Mouse (Mus musculus) thymus, postnatal 4 days (tissue): ENCODE measurements around the gene Adgrg1.
A peak's percentile ranks its signal among the peaks of the same experiment; 100 is the strongest.

ENCODE experiments used
- DNase-seq: peaks from one replicate; pipeline ENCODE4 v3.0.0; 2021

Gene Adgrg1

GRCm38 (mm10) chr8:94978131-94978530, 3.6 kb downstream of the Adgrg1 start:
- peak; percentile 67 for DNase-seq

GRCm38 (mm10) chr8:94978593-94979319, 4.2 kb downstream of the Adgrg1 start:
- no peak for DNase-seq

GRCm38 (mm10) chr8:94980176-94980575, 5.6 kb downstream of the Adgrg1 start:
- DNase-seq, result peak; percentile 11

GRCm38 (mm10) chr8:94980976-94981375, 6.4 kb downstream of the Adgrg1 start:
- DNase-seq, result peak; percentile 46

- DNase-seq, result peak; percentile 16
These were observed 7.3 kb downstream of the Adgrg1 start for GRCm38 (mm10) chr8:94981848-94982247.

GRCm38 (mm10) chr8:94983146-94983545, 8.6 kb downstream of the Adgrg1 start:
- no peak for DNase-seq

- no peak for DNase-seq
These were observed 9.4 kb downstream of the Adgrg1 start for GRCm38 (mm10) chr8:94983881-94984516.

- DNase-seq, result peak; percentile 72
These were observed 10.5 kb downstream of the Adgrg1 start for GRCm38 (mm10) chr8:94985023-94985422.

- DNase-seq, result no peak
These were observed 12.1 kb downstream of the Adgrg1 start for GRCm38 (mm10) chr8:94986676-94987075.

- DNase-seq, result no peak
These were observed 13.0 kb downstream of the Adgrg1 start for GRCm38 (mm10) chr8:94987553-94987952.

GRCm38 (mm10) chr8:94988619-94989018, 14.1 kb downstream of the Adgrg1 start:
- no peak for DNase-seq

- DNase-seq, result no peak
These were observed 15.2 kb downstream of the Adgrg1 start for GRCm38 (mm10) chr8:94989711-94990110.

GRCm38 (mm10) chr8:94990598-94991453, 16.3 kb downstream of the Adgrg1 start:
- DNase-seq, result peak; percentile 69

GRCm38 (mm10) chr8:94991454-94991994, 17.0 kb downstream of the Adgrg1 start:
- no peak for DNase-seq

GRCm38 (mm10) chr8:94992010-94992409, 17.5 kb downstream of the Adgrg1 start:
- no peak for DNase-seq

GRCm38 (mm10) chr8:94992534-94992933, 18.0 kb downstream of the Adgrg1 start:
- DNase-seq, result no peak

GRCm38 (mm10) chr8:94992996-94993724, 18.6 kb downstream of the Adgrg1 start:
- no peak for DNase-seq

GRCm38 (mm10) chr8:94994006-94994405, 19.5 kb downstream of the Adgrg1 start:
- peak; percentile 94 for DNase-seq

GRCm38 (mm10) chr8:94994510-94994909, 20.0 kb downstream of the Adgrg1 start:
- DNase-seq, result no peak

- no peak for DNase-seq
These were observed 20.9 kb downstream of the Adgrg1 start for GRCm38 (mm10) chr8:94995336-94995893.

- DNase-seq, result no peak
These were observed 21.5 kb downstream of the Adgrg1 start for GRCm38 (mm10) chr8:94996037-94996436.
